Mouse (Mus musculus): Measurements from ENCODE around the gene Cngb1. TPM values are rescaled to one million over a fixed set of nuclear protein-coding genes. Genes with fewer than 3 reads are reported as not detected.

Gene Cngb1
- polyA plus RNA-seq, 1 experiment from 2014 or later = 1.6 TPM

GRCm38 (mm10) chr8:95191497-95192175, 114.7 kb downstream of the Cngb1 start:
- Histone ChIP-seq H3K27ac (ENCODE audit: low read length) (no peak overlapping the region), H3K4me3 (ENCODE audit: low read length) (no peak overlapping the region), H3K4me1 (replicated peaks; ENCODE audit: control insufficient read depth, insufficient read depth, low read length) (no peaks in the 10 kb centered on the region), H3K27me3 (ENCODE audit: control insufficient read depth, insufficient read depth, low read depth, low read length) (no peaks in the 10 kb centered on the region), H3K4me2 (ENCODE audit: low read depth, low read length) (no peak overlapping the region), H3K9ac (ENCODE audit: low read length) (no peak overlapping the region), H3K9me3 (ENCODE audit: control insufficient read depth, low read length) (no peaks in the 10 kb centered on the region), H3K36me3 (ENCODE audit: control insufficient read depth, insufficient read depth, low read length) (no peaks in the 10 kb centered on the region)
- 81% methylated on average over 9 of the region's 9 CpGs for WGBS
- ATAC-seq (ENCODE audit: low read depth) = no peak

Other genes with a start within 250 kb of the Cngb1 start
- 22.5 and 23.6 TPM in 2 replicates for gene Katnb1, start 225.4 kb downstream of the Cngb1 start, polyA plus RNA-seq (2015; fragmentation: Nextera tagmentation; extraction: Ambion mirVana)
- 16.2 and 16.8 TPM in 2 replicates for gene Kifc3, start 103.8 kb downstream of the Cngb1 start, polyA plus RNA-seq (2015; fragmentation: Nextera tagmentation; extraction: Ambion mirVana)
- 0.45 and 0.80 TPM in 2 replicates for gene Tepp, start 4.0 kb upstream of the Cngb1 start, polyA plus RNA-seq (2015; fragmentation: Nextera tagmentation; extraction: Ambion mirVana)
- 8.5 and 9.8 TPM in 2 replicates for gene Zfp319, start 25.4 kb upstream of the Cngb1 start, polyA plus RNA-seq (2015; fragmentation: Nextera tagmentation; extraction: Ambion mirVana)
- 39.6 and 45.5 TPM in 2 replicates for gene Usb1, start 25.7 kb upstream of the Cngb1 start, polyA plus RNA-seq (2015; fragmentation: Nextera tagmentation; extraction: Ambion mirVana)
- 13.1 and 14.1 TPM in 2 replicates for gene Mmp15, start 45.7 kb upstream of the Cngb1 start, polyA plus RNA-seq (2015; fragmentation: Nextera tagmentation; extraction: Ambion mirVana)
- 149 and 156 TPM in 2 replicates for gene Cfap20, start 128.3 kb upstream of the Cngb1 start, polyA plus RNA-seq (2015; fragmentation: Nextera tagmentation; extraction: Ambion mirVana)
- gene Csnk2a2, start 183.5 kb upstream of the Cngb1 start, polyA plus RNA-seq (2015; fragmentation: Nextera tagmentation; extraction: Ambion mirVana) = 8.4 and 8.8 TPM in 2 replicates
- 6.3 and 9.8 TPM in 2 replicates for gene Ccdc113, start 227.5 kb upstream of the Cngb1 start, polyA plus RNA-seq (2015; fragmentation: Nextera tagmentation; extraction: Ambion mirVana)

Measured in lung, embryonic 16.5 days (tissue).